Mouse (Mus musculus): ENCODE measurements around the gene Gm3402.
"Not testable (repeated sequence)": the region's sequence is repeated elsewhere in the genome, so short reads cannot be mapped to it uniquely, and the experiment has no call there.

GRCm38 (mm10) chr5:146488959-146489358 lies 25.0 kb upstream of the Gm3402 start:
- not testable (repeated sequence) for TF ChIP-seq GATA1, TAL1 (IDR thresholded peaks at IDR 0.05; ENCODE audit: low read length)

Measured in erythroblast, embryonic 14.5 days (primary cell).